Mouse (Mus musculus): ENCODE measurements at regions not wholly inside any gene's neighbourhood (a gene's known extent, or its start where the extent isn't known, plus 50 kb on each side); places are given as distances from the start of the nearest gene placed in this dataset.

GRCm38 (mm10) chr13:26594313-26594712 is 175.7 kb downstream of the Hdgfl1 start:
- DNase-seq (ENCODE audit: low spot score), result no peak
- H3K4me2 ChIP-seq (ENCODE audit: low read depth, low read length), result no peak overlapping the region
- no peak for ATAC-seq (ENCODE audit: insufficient read depth, low read depth)
- TF ChIP-seq CTCF (IDR thresholded peaks at IDR 0.05; ENCODE audit: low read depth), result no peak
- no peak for TF ChIP-seq EP300 (IDR thresholded peaks at IDR 0.05; ENCODE audit: low read depth)
- no peak overlapping the region for H3K4me3 ChIP-seq (ENCODE audit: low read depth, low read length)
- H3K27me3 ChIP-seq (ENCODE audit: control insufficient read depth, insufficient read depth, low read length), result no peaks in the 10 kb centered on the region
- no peak overlapping the region for H3K27ac ChIP-seq (ENCODE audit: low read depth)
- H3K9me3 ChIP-seq (replicated peaks; ENCODE audit: control insufficient read depth, low read length), result no peaks in the 10 kb centered on the region
- H3K4me1 ChIP-seq (ENCODE audit: control insufficient read depth, insufficient read depth), result no peaks in the 10 kb centered on the region
- H3K9ac ChIP-seq (replicated peaks; ENCODE audit: low read depth, low read length), result no peak overlapping the region
- no peaks in the 10 kb centered on the region for H3K36me3 ChIP-seq (replicated peaks; ENCODE audit: control insufficient read depth, insufficient read depth, low read length)

GRCm38 (mm10) chr13:26593750-26594149 is 176.2 kb downstream of the Hdgfl1 start:
- Histone ChIP-seq H3K27ac (ENCODE audit: low read depth) (no peak overlapping the region), H3K9ac (replicated peaks; ENCODE audit: low read depth, low read length) (no peak overlapping the region), H3K4me1 (ENCODE audit: control insufficient read depth, insufficient read depth) (no peaks in the 10 kb centered on the region), H3K9me3 (replicated peaks; ENCODE audit: control insufficient read depth, low read length) (no peaks in the 10 kb centered on the region), H3K36me3 (replicated peaks; ENCODE audit: control insufficient read depth, insufficient read depth, low read length) (no peaks in the 10 kb centered on the region), H3K4me3 (ENCODE audit: low read depth, low read length) (no peak overlapping the region), H3K4me2 (ENCODE audit: low read depth, low read length) (no peak overlapping the region), H3K27me3 (ENCODE audit: control insufficient read depth, insufficient read depth, low read length) (no peaks in the 10 kb centered on the region)
- DNase-seq (ENCODE audit: low spot score) (no peak), ATAC-seq (ENCODE audit: insufficient read depth, low read depth) (no peak)
- TF ChIP-seq EP300 (IDR thresholded peaks at IDR 0.05; ENCODE audit: low read depth) (no peak), CTCF (IDR thresholded peaks at IDR 0.05; ENCODE audit: low read depth) (no peak)
- WGBS, result 97% methylated on average over 1 of the region's 1 CpGs

- DNase-seq (ENCODE audit: low spot score), result no peak
- Histone ChIP-seq H3K4me3 (ENCODE audit: low read depth, low read length) (no peak overlapping the region), H3K4me1 (ENCODE audit: control insufficient read depth, insufficient read depth) (no peaks in the 10 kb centered on the region), H3K4me2 (ENCODE audit: low read depth, low read length) (no peak overlapping the region), H3K27me3 (ENCODE audit: control insufficient read depth, insufficient read depth, low read length) (no peaks in the 10 kb centered on the region), H3K9ac (replicated peaks; ENCODE audit: low read depth, low read length) (no peak overlapping the region), H3K9me3 (replicated peaks; ENCODE audit: control insufficient read depth, low read length) (no peaks in the 10 kb centered on the region), H3K27ac (ENCODE audit: low read depth) (no peak overlapping the region), H3K36me3 (replicated peaks; ENCODE audit: control insufficient read depth, insufficient read depth, low read length) (no peaks in the 10 kb centered on the region)
- TF ChIP-seq EP300 (IDR thresholded peaks at IDR 0.05; ENCODE audit: low read depth) (no peak), CTCF (IDR thresholded peaks at IDR 0.05; ENCODE audit: low read depth) (no peak)
- no peak for ATAC-seq (ENCODE audit: insufficient read depth, low read depth)
- WGBS, result 67% methylated on average over 2 of the region's 2 CpGs
Measured at GRCm38 (mm10) chr13:26575890-26576543, 193.9 kb downstream of the Hdgfl1 start.

- Histone ChIP-seq H3K9me3 (replicated peaks; ENCODE audit: control insufficient read depth, low read length) (no peaks in the 10 kb centered on the region), H3K9ac (replicated peaks; ENCODE audit: low read depth, low read length) (no peak overlapping the region), H3K27ac (ENCODE audit: low read depth) (no peak overlapping the region), H3K4me3 (ENCODE audit: low read depth, low read length) (no peak overlapping the region), H3K36me3 (replicated peaks; ENCODE audit: control insufficient read depth, insufficient read depth, low read length) (no peaks in the 10 kb centered on the region), H3K4me1 (ENCODE audit: control insufficient read depth, insufficient read depth) (no peaks in the 10 kb centered on the region), H3K4me2 (ENCODE audit: low read depth, low read length) (no peak overlapping the region), H3K27me3 (ENCODE audit: control insufficient read depth, insufficient read depth, low read length) (no peaks in the 10 kb centered on the region)
- TF ChIP-seq CTCF (IDR thresholded peaks at IDR 0.05; ENCODE audit: low read depth) (no peak), EP300 (IDR thresholded peaks at IDR 0.05; ENCODE audit: low read depth) (no peak)
- no peak for DNase-seq (ENCODE audit: low spot score)
- ATAC-seq (ENCODE audit: insufficient read depth, low read depth), result no peak
- 59% methylated on average over 4 of the region's 4 CpGs for WGBS
Measured at GRCm38 (mm10) chr13:26569422-26569821, 200.5 kb downstream of the Hdgfl1 start.

GRCm38 (mm10) chr13:26564941-26565862 is 204.8 kb downstream of the Hdgfl1 start:
- Histone ChIP-seq H3K4me1 (ENCODE audit: control insufficient read depth, insufficient read depth) (no peaks in the 10 kb centered on the region), H3K4me3 (ENCODE audit: low read depth, low read length) (no peak overlapping the region), H3K27me3 (ENCODE audit: control insufficient read depth, insufficient read depth, low read length) (no peaks in the 10 kb centered on the region), H3K4me2 (ENCODE audit: low read depth, low read length) (no peak overlapping the region), H3K9me3 (replicated peaks; ENCODE audit: control insufficient read depth, low read length) (no peaks in the 10 kb centered on the region), H3K36me3 (replicated peaks; ENCODE audit: control insufficient read depth, insufficient read depth, low read length) (no peaks in the 10 kb centered on the region), H3K27ac (ENCODE audit: low read depth) (no peak overlapping the region), H3K9ac (replicated peaks; ENCODE audit: low read depth, low read length) (no peak overlapping the region)
- DNase-seq (ENCODE audit: low spot score) (no peak), ATAC-seq (ENCODE audit: insufficient read depth, low read depth) (no peak)
- TF ChIP-seq EP300 (IDR thresholded peaks at IDR 0.05; ENCODE audit: low read depth) (no peak), CTCF (IDR thresholded peaks at IDR 0.05; ENCODE audit: low read depth) (no peak)
- 75% methylated on average over 7 of the region's 7 CpGs for WGBS

Data from heart, postnatal 0 days (tissue).